Mouse (Mus musculus): ENCODE measurements around the gene Gdpd5. TPM values are rescaled to one million over a fixed set of nuclear protein-coding genes. Genes with fewer than 3 reads are reported as not detected.

The Gdpd5 gene
- polyA plus RNA-seq, 1 experiment from 2014 or later, result 16.7 TPM

DNA sequence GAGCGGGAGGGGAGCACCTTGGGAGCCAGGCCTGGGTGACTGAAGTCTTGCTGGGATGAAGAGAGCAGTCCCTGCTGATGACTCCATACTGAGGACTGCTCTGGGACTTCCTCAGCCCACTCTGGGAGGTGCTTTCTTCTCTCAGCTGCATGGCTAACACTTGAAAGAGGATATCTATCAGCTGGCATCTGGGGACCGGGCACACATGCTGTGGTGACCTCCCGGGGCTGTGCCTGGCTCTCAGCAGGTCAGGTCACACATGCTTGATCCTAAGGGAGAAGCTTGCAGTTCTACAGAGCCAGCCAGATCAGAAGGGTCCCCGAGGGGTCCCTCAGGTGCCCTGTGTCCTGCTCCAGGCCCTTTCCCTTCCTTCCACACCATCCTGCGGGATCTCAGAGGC, 62.0 kb downstream of the Gdpd5 start:
- Histone ChIP-seq H3K4me1 (ENCODE audit: control insufficient read depth, insufficient read depth, low read length) (peaks cover 9% of the 10 kb centered on the region), H3K4me3 (ENCODE audit: low read depth, low read length) (no peak overlapping the region), H3K4me2 (no peak overlapping the region), H3K36me3 (ENCODE audit: control insufficient read depth, insufficient read depth, low read length) (no peaks in the 10 kb centered on the region), H3K9ac (ENCODE audit: low read length) (no peak overlapping the region), H3K9me3 (ENCODE audit: control insufficient read depth, low read length) (no peaks in the 10 kb centered on the region), H3K27ac (ENCODE audit: low read depth, low read length) (no peak overlapping the region), H3K27me3 (ENCODE audit: control insufficient read depth, insufficient read depth, low read length) (no peaks in the 10 kb centered on the region)
- DNase-seq (ENCODE audit: low spot score, missing footprints), result no peak
- 58% methylated on average over 5 of the region's 5 CpGs for WGBS
- ATAC-seq (ENCODE audit: low FRiP score), result no peak

- H3K27ac ChIP-seq (ENCODE audit: low read depth, low read length), result no peak overlapping the region
- H3K4me2 ChIP-seq, result no peak overlapping the region
- H3K9ac ChIP-seq (ENCODE audit: low read length), result no peak overlapping the region
- no peaks in the 10 kb centered on the region for H3K9me3 ChIP-seq (ENCODE audit: control insufficient read depth, low read length)
- 62% methylated on average over 6 of the region's 6 CpGs for WGBS
- DNase-seq (ENCODE audit: low spot score, missing footprints), result no peak
- H3K4me1 ChIP-seq (ENCODE audit: control insufficient read depth, insufficient read depth, low read length), result peaks cover 17% of the 10 kb centered on the region
- H3K36me3 ChIP-seq (ENCODE audit: control insufficient read depth, insufficient read depth, low read length), result no peaks in the 10 kb centered on the region
- no peak overlapping the region for H3K4me3 ChIP-seq (ENCODE audit: low read depth, low read length)
- no peaks in the 10 kb centered on the region for H3K27me3 ChIP-seq (ENCODE audit: control insufficient read depth, insufficient read depth, low read length)
- ATAC-seq (ENCODE audit: low FRiP score), result no peak
Observed at GRCm38 (mm10) chr7:99444012-99444411, 62.8 kb downstream of the Gdpd5 start.

- Histone ChIP-seq H3K4me1 (ENCODE audit: control insufficient read depth, insufficient read depth, low read length) (peaks cover 27% of the 10 kb centered on the region), H3K4me2 (no peak overlapping the region), H3K27me3 (ENCODE audit: control insufficient read depth, insufficient read depth, low read length) (no peaks in the 10 kb centered on the region), H3K27ac (ENCODE audit: low read depth, low read length) (no peak overlapping the region), H3K4me3 (ENCODE audit: low read depth, low read length) (no peak overlapping the region), H3K36me3 (ENCODE audit: control insufficient read depth, insufficient read depth, low read length) (no peaks in the 10 kb centered on the region), H3K9ac (ENCODE audit: low read length) (peak overlapping the region; percentile 24; the same call in 1 of the 2 replicates), H3K9me3 (ENCODE audit: control insufficient read depth, low read length) (no peaks in the 10 kb centered on the region)
- ATAC-seq (ENCODE audit: low FRiP score) (peak; percentile 51), DNase-seq (ENCODE audit: low spot score, missing footprints) (no peak)
- 63% methylated on average over 2 of the region's 2 CpGs for WGBS
Observed at GRCm38 (mm10) chr7:99445833-99446232, 64.6 kb downstream of the Gdpd5 start.

DNA sequence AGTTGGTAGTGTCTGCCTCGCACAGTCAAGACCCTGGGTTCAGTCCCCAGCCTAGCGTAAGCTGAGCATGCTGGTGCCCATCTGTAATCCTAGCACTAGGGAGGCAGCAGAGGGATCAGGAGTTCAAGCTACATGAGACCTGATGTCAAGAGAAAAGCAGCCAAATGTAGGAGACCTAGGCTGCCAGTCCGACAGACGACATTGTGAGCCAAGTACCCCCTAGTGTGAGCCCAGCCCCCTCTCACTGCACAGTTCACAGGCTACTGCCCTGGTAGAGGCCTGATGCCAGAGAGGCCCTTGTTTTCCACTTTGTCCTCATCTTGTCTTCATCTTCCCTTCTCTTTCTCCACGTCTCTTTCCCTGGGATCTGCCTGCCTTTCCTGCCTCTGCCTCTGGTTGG, 66.1 kb downstream of the Gdpd5 start:
- 36% methylated on average over 5 of the region's 5 CpGs for WGBS
- no peak overlapping the region for H3K9ac ChIP-seq (ENCODE audit: low read length)
- H3K4me2 ChIP-seq, result no peak overlapping the region
- peaks cover 25% of the 10 kb centered on the region for H3K4me1 ChIP-seq (ENCODE audit: control insufficient read depth, insufficient read depth, low read length)
- H3K9me3 ChIP-seq (ENCODE audit: control insufficient read depth, low read length), result no peaks in the 10 kb centered on the region
- no peak overlapping the region for H3K27ac ChIP-seq (ENCODE audit: low read depth, low read length)
- H3K4me3 ChIP-seq (ENCODE audit: low read depth, low read length), result no peak overlapping the region
- no peak for DNase-seq (ENCODE audit: low spot score, missing footprints)
- H3K27me3 ChIP-seq (ENCODE audit: control insufficient read depth, insufficient read depth, low read length), result no peaks in the 10 kb centered on the region
- H3K36me3 ChIP-seq (ENCODE audit: control insufficient read depth, insufficient read depth, low read length), result no peaks in the 10 kb centered on the region
- no peak for ATAC-seq (ENCODE audit: low FRiP score)

DNA sequence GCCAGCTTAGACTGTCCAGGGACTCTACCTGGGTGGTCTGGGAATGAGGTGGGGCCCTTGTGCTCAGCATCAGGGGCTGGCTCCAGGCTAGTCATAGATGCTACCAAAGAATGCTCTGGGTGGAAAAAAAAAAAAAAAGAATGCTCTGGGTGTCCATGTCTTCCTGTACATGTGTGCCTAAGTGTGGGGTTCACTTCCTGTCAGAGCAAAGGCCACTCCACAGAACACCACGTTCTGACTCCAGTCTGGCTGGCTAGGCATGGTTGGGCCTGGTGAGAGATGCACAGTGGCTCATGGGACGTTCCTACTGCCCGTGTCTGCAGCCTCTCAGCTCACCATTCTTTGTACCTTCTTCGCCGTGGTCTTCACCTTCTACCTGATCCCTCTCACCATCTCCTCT, 67.4 kb downstream of the Gdpd5 start:
- no peak overlapping the region for H3K9ac ChIP-seq (ENCODE audit: low read length)
- H3K27me3 ChIP-seq (ENCODE audit: control insufficient read depth, insufficient read depth, low read length), result no peaks in the 10 kb centered on the region
- H3K4me2 ChIP-seq, result no peak overlapping the region
- H3K36me3 ChIP-seq (ENCODE audit: control insufficient read depth, insufficient read depth, low read length), result no peaks in the 10 kb centered on the region
- 74% methylated on average over 5 of the region's 5 CpGs for WGBS
- no peaks in the 10 kb centered on the region for H3K9me3 ChIP-seq (ENCODE audit: control insufficient read depth, low read length)
- ATAC-seq (ENCODE audit: low FRiP score), result no peak
- no peak overlapping the region for H3K4me3 ChIP-seq (ENCODE audit: low read depth, low read length)
- H3K27ac ChIP-seq (ENCODE audit: low read depth, low read length), result no peak overlapping the region
- DNase-seq (ENCODE audit: low spot score, missing footprints), result no peak
- peaks cover 25% of the 10 kb centered on the region for H3K4me1 ChIP-seq (ENCODE audit: control insufficient read depth, insufficient read depth, low read length)

GRCm38 (mm10) chr7:99449063-99449462, 67.8 kb downstream of the Gdpd5 start:
- H3K9ac ChIP-seq (ENCODE audit: low read length), result no peak overlapping the region
- no peak overlapping the region for H3K4me3 ChIP-seq (ENCODE audit: low read depth, low read length)
- H3K9me3 ChIP-seq (ENCODE audit: control insufficient read depth, low read length), result no peaks in the 10 kb centered on the region
- H3K27me3 ChIP-seq (ENCODE audit: control insufficient read depth, insufficient read depth, low read length), result no peaks in the 10 kb centered on the region
- no peak for DNase-seq (ENCODE audit: low spot score, missing footprints)
- H3K4me2 ChIP-seq, result no peak overlapping the region
- no peak overlapping the region for H3K27ac ChIP-seq (ENCODE audit: low read depth, low read length)
- no peaks in the 10 kb centered on the region for H3K36me3 ChIP-seq (ENCODE audit: control insufficient read depth, insufficient read depth, low read length)
- ATAC-seq (ENCODE audit: low FRiP score), result no peak
- 43% methylated on average over 8 of the region's 8 CpGs for whole genome bisulfite sequencing
- peaks cover 25% of the 10 kb centered on the region for H3K4me1 ChIP-seq (ENCODE audit: control insufficient read depth, insufficient read depth, low read length)

- Histone ChIP-seq H3K27me3 (ENCODE audit: control insufficient read depth, insufficient read depth, low read length) (no peaks in the 10 kb centered on the region), H3K4me1 (ENCODE audit: control insufficient read depth, insufficient read depth, low read length) (peaks cover 25% of the 10 kb centered on the region), H3K9ac (ENCODE audit: low read length) (no peak overlapping the region; the same call in 1 of the 2 replicates), H3K27ac (ENCODE audit: low read depth, low read length) (no peak overlapping the region), H3K4me2 (no peak overlapping the region), H3K36me3 (ENCODE audit: control insufficient read depth, insufficient read depth, low read length) (no peaks in the 10 kb centered on the region), H3K4me3 (ENCODE audit: low read depth, low read length) (no peak overlapping the region), H3K9me3 (ENCODE audit: control insufficient read depth, low read length) (no peaks in the 10 kb centered on the region)
- DNase-seq (ENCODE audit: low spot score, missing footprints) (no peak), ATAC-seq (ENCODE audit: low FRiP score) (0 out of 2 replicates have a peak, but pooled peaks have one; percentile 12)
- WGBS, result 36% methylated on average over 3 of the region's 3 CpGs
Observed at GRCm38 (mm10) chr7:99449751-99450150, 68.5 kb downstream of the Gdpd5 start.

GRCm38 (mm10) chr7:99450703-99451102, 69.5 kb downstream of the Gdpd5 start:
- peak; percentile 98 for DNase-seq (ENCODE audit: low spot score, missing footprints)
- no peak overlapping the region for H3K9ac ChIP-seq (ENCODE audit: low read length)
- no peak overlapping the region for H3K4me2 ChIP-seq
- WGBS, result 0% methylated on average over 3 of the region's 3 CpGs
- H3K27ac ChIP-seq (ENCODE audit: low read depth, low read length), result no peak overlapping the region
- H3K4me3 ChIP-seq (ENCODE audit: low read depth, low read length), result no peak overlapping the region
- no peaks in the 10 kb centered on the region for H3K36me3 ChIP-seq (ENCODE audit: control insufficient read depth, insufficient read depth, low read length)
- no peaks in the 10 kb centered on the region for H3K9me3 ChIP-seq (ENCODE audit: control insufficient read depth, low read length)
- H3K27me3 ChIP-seq (ENCODE audit: control insufficient read depth, insufficient read depth, low read length), result no peaks in the 10 kb centered on the region
- H3K4me1 ChIP-seq (ENCODE audit: control insufficient read depth, insufficient read depth, low read length), result peaks cover 21% of the 10 kb centered on the region
- ATAC-seq (ENCODE audit: low FRiP score), result peak; percentile 59

- DNase-seq (ENCODE audit: low spot score, missing footprints) (no peak), ATAC-seq (ENCODE audit: low FRiP score) (no peak)
- no peak overlapping the region for H3K4me3 ChIP-seq (ENCODE audit: low read depth, low read length)
- WGBS, result 89% methylated on average over 7 of the region's 7 CpGs
- no peaks in the 10 kb centered on the region for H3K36me3 ChIP-seq (ENCODE audit: control insufficient read depth, insufficient read depth, low read length)
- H3K9ac ChIP-seq (ENCODE audit: low read length), result no peak overlapping the region
- H3K27me3 ChIP-seq (ENCODE audit: control insufficient read depth, insufficient read depth, low read length), result no peaks in the 10 kb centered on the region
- no peaks in the 10 kb centered on the region for H3K9me3 ChIP-seq (ENCODE audit: control insufficient read depth, low read length)
- H3K27ac ChIP-seq (ENCODE audit: low read depth, low read length), result no peak overlapping the region
- no peak overlapping the region for H3K4me2 ChIP-seq
- H3K4me1 ChIP-seq (ENCODE audit: control insufficient read depth, insufficient read depth, low read length), result peaks cover 18% of the 10 kb centered on the region
Observed at GRCm38 (mm10) chr7:99452859-99453258, 71.6 kb downstream of the Gdpd5 start.

GRCm38 (mm10) chr7:99454044-99454443, 72.8 kb downstream of the Gdpd5 start:
- H3K4me2 ChIP-seq, result no peak overlapping the region
- peaks cover 10% of the 10 kb centered on the region for H3K4me1 ChIP-seq (ENCODE audit: control insufficient read depth, insufficient read depth, low read length)
- H3K27ac ChIP-seq (ENCODE audit: low read depth, low read length), result no peak overlapping the region
- H3K36me3 ChIP-seq (ENCODE audit: control insufficient read depth, insufficient read depth, low read length), result no peaks in the 10 kb centered on the region
- no peak overlapping the region for H3K4me3 ChIP-seq (ENCODE audit: low read depth, low read length)
- H3K9ac ChIP-seq (ENCODE audit: low read length), result no peak overlapping the region
- H3K27me3 ChIP-seq (ENCODE audit: control insufficient read depth, insufficient read depth, low read length), result no peaks in the 10 kb centered on the region
- WGBS, result 77% methylated on average over 4 of the region's 4 CpGs
- no peaks in the 10 kb centered on the region for H3K9me3 ChIP-seq (ENCODE audit: control insufficient read depth, low read length)
- DNase-seq (ENCODE audit: low spot score, missing footprints) (no peak), ATAC-seq (ENCODE audit: low FRiP score) (no peak)

All from midbrain, embryonic 11.5 days (tissue).